Mouse (Mus musculus) forebrain, postnatal 0 days (tissue): ENCODE data around the gene Fitm1. TPM values are rescaled to one million over a fixed set of nuclear protein-coding genes. Genes with fewer than 3 reads are reported as not detected.

Source experiments
- ATAC-seq: fragments of 200-750 bp; cut with Nextera tagmentation; 2 replicates; pipeline ENCODE4 v1.8.0; 2017; ENCODE audit warnings: mild to moderate bottlenecking, moderate library complexity
- DNase-seq: peaks from one replicate; pipeline ENCODE4 v3.0.0-alpha.2; 2015
- H3K27ac ChIP-seq: fragments of 300-500 bp; sonication (generic); 2 replicates; pipeline ENCODE4 v1.5.1; 2014; ENCODE audit warnings: low read depth, mild to moderate bottlenecking, antibody characterized with exemption, low read length, moderate library complexity, mixed read lengths
- H3K27me3 ChIP-seq: fragments of 300-500 bp; sonication (generic); 2 replicates; pipeline ENCODE4 v1.6.1; 2014; ENCODE audit warnings: mild to moderate bottlenecking, low read length, mixed read lengths; ENCODE audit not compliant: insufficient read depth
- H3K36me3 ChIP-seq: fragments of 300-500 bp; sonication (generic); 2 replicates; pipeline ENCODE4 v1.6.1; 2014; ENCODE audit warnings: mild to moderate bottlenecking, moderate library complexity; ENCODE audit not compliant: insufficient read depth
- H3K4me1 ChIP-seq: fragments of 300-500 bp; sonication (generic); 2 replicates; pipeline ENCODE4 v1.6.1; 2014; ENCODE audit warnings: antibody characterized with exemption; ENCODE audit not compliant: insufficient read depth
- H3K4me2 ChIP-seq: fragments of 300-500 bp; sonication (generic); 2 replicates; pipeline ENCODE4 v1.6.1; 2014; ENCODE audit warnings: low read depth, mild to moderate bottlenecking, moderate library complexity
- H3K4me3 ChIP-seq: fragments of 300-500 bp; sonication (generic); 2 replicates; pipeline ENCODE4 v1.5.1; 2014; ENCODE audit warnings: low read depth, low read length, mixed read lengths
- H3K9ac ChIP-seq: fragments of 300-500 bp; sonication (generic); 2 replicates; pipeline ENCODE4 v1.6.1; 2014; ENCODE audit warnings: mild to moderate bottlenecking
- H3K9me3 ChIP-seq: fragments of 300-500 bp; sonication (generic); 2 replicates; pipeline ENCODE4 v1.6.1; 2016; ENCODE audit warnings: low read length
- CTCF ChIP-seq: sonication (generic); IDR thresholded peaks from 2 replicates; pipeline ENCODE4 v1.5.1; 2016; ENCODE audit warnings: antibody characterized with exemption, control low read depth, low read depth
- WGBS: fragments of 180-500 bp; shearing (Covaris S2); extraction: QIAGEN DNeasy Blood & Tissue Kit; methylation state at CpG from one replicate; pipeline ENCODE4 v1.1.7; 2014; 5-methylcytosine and 5-hydroxymethylcytosine counted together
- polyA plus RNA-seq: library from polyadenylated mRNA; unstranded; fragments of >200 nt; fragmentation: Nextera tagmentation; extraction: Ambion mirVana; gene quantifications from 2 replicates; pipeline ENCODE4 v1.2.1, GENCODE M21; 2015
- total RNA-seq: library from RNA; depleted of rRNA; stranded (reverse); fragments of >200 nt; gene quantifications from 2 replicates; pipeline ENCODE4 v1.2.3, GENCODE M21; 2014; rRNA removed

Gene Fitm1
- total RNA-seq (0.23 TPM in 1 of 2 replicates, not detected in the other), polyA plus RNA-seq (0.20 and 0.22 TPM in 2 replicates)

DNA sequence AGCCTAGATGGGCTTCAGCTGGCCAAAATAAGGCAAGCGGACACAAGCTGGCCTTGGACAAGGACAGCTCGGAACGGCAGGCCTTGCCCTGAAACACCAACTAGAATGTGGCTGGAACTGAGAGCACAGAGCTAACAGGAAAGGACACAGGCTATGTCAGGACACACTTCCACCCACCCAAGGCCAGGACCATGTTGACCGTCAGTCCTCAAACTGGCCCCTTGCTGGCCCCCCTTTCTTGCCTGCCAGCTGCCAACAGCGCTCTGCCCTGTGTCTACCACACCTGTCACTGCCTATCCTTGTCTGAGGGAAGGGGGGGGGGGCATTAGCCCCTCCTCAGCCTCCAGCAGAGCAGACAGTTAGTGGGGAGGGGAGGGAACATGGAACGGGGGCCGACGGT lies at the start of gene Fitm1:
Gene Fitm1 (plus strand): TSS at position 316 of the 400 bp plus-strand sequence.
- no peaks in the 10 kb centered on the region; the same call in 1 of the 2 replicates for H3K4me1 ChIP-seq
- DNase-seq (no peak), ATAC-seq (no peak)
- H3K4me3 ChIP-seq, result no peak within 1 kb of the TSS
- H3K9me3 ChIP-seq, result no peaks in the 10 kb centered on the region
- H3K27me3 ChIP-seq, result no peaks in the 10 kb centered on the region
- 81% methylated on average over 8 of the region's 8 CpGs for WGBS
- no peak for TF ChIP-seq CTCF
- no peak within 1 kb of the TSS for H3K27ac ChIP-seq
- peaks cover 6% of the 10 kb centered on the region; the same call in 1 of the 2 replicates for H3K36me3 ChIP-seq
- H3K4me2 ChIP-seq, result no peak within 1 kb of the TSS
- no peak within 1 kb of the TSS for H3K9ac ChIP-seq

DNA sequence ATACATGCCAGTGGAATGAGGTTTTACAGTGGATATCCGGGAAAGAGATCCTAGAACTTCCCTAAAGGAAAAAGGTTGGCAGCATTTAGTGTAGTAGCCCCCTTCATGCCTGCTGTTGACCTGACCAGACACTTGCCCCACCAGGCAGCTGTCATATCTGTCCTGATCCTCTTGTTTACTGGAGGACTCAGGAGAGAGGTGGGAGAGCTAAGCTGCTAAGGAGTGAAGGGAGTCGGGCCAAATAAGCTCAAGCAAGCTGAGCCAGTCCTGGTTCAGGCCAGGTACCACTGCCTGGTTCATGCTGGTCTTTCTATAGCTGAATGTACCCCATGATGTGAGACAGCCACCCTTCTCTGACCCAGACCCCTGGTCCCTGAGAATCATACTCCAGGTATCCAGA lies 48.7 kb upstream of the Fitm1 start:
- H3K36me3 ChIP-seq, result no peaks in the 10 kb centered on the region
- no peak overlapping the region for H3K9ac ChIP-seq
- TF ChIP-seq CTCF, result no peak
- ATAC-seq (no peak), DNase-seq (no peak)
- no peak overlapping the region for H3K27ac ChIP-seq
- H3K27me3 ChIP-seq, result no peaks in the 10 kb centered on the region
- H3K4me2 ChIP-seq, result no peak overlapping the region
- 88% methylated on average over 2 of the region's 2 CpGs for WGBS
- no peaks in the 10 kb centered on the region for H3K9me3 ChIP-seq
- H3K4me3 ChIP-seq, result no peak overlapping the region
- H3K4me1 ChIP-seq, result no peaks in the 10 kb centered on the region

GRCm38 (mm10) chr14:55527940-55528339 lies 47.5 kb upstream of the Fitm1 start:
- TF ChIP-seq CTCF, result peak; percentile 60
- no peaks in the 10 kb centered on the region for H3K9me3 ChIP-seq
- no peak overlapping the region for H3K4me3 ChIP-seq
- H3K4me2 ChIP-seq, result no peak overlapping the region
- no peak overlapping the region for H3K27ac ChIP-seq
- H3K27me3 ChIP-seq, result no peaks in the 10 kb centered on the region
- H3K36me3 ChIP-seq, result no peaks in the 10 kb centered on the region
- ATAC-seq (no peak), DNase-seq (peak; percentile 56)
- H3K4me1 ChIP-seq, result no peaks in the 10 kb centered on the region
- WGBS, result 15% methylated on average over 3 of the region's 3 CpGs
- H3K9ac ChIP-seq, result no peak overlapping the region

DNA sequence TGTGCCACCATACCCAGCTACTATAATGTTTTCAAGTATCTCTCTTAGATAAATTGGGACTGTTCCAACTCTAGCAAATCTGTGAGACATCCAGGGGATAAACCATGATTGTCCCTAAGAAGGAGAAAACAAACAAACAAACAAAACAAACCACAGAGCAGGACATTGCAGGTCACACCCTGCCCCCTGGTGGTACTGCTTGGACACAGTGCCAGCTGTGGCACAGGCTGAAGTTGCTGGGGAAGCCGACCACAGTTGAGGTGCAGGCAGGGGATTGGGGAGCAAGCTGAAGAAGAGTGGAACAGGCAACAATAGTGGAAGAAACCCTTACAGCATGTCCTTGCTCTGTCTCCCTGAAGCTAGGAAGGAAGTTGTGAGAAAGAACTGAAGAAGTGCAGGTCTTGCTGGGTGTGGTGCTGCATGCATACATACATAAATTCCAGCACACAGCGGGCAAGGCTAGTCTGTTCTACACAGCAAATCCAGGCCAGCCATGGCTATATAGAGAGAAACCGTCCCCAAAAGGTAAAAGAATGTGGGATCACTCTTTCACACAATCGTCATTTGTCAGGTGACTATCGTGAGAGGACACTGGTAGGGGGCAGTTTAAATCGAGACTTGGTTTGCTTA lies 39.2 kb upstream of the Fitm1 start:
- Histone ChIP-seq H3K27me3 (no peaks in the 10 kb centered on the region), H3K36me3 (no peaks in the 10 kb centered on the region), H3K27ac (no peak overlapping the region), H3K4me1 (peaks cover 4% of the 10 kb centered on the region; the same call in 1 of the 2 replicates), H3K9me3 (no peaks in the 10 kb centered on the region), H3K4me2 (no peak overlapping the region), H3K4me3 (no peak overlapping the region), H3K9ac (no peak overlapping the region)
- TF ChIP-seq CTCF, result peak; percentile 75
- 54% methylated on average over 6 of the region's 6 CpGs for WGBS
- ATAC-seq (no peak), DNase-seq (no peak)

GRCm38 (mm10) chr14:55540067-55540786 lies 35.2 kb upstream of the Fitm1 start, which contains the start of gene Pck2:
Pck2 (plus strand) TSS chr14:55540266.
- Histone ChIP-seq H3K9ac (peak within 1 kb of the TSS; percentile 77), H3K27ac (peak within 1 kb of the TSS; percentile 85), H3K4me3 (peak within 1 kb of the TSS; percentile 59), H3K27me3 (no peaks in the 10 kb centered on the region), H3K36me3 (peaks cover 5% of the 10 kb centered on the region; the same call in 1 of the 2 replicates), H3K4me1 (peaks cover 11% of the 10 kb centered on the region), H3K4me2 (peak within 1 kb of the TSS; percentile 88), H3K9me3 (no peaks in the 10 kb centered on the region)
- peak; percentile 89 for ATAC-seq
- DNase-seq, result peak; percentile 69
- 2% methylated on average over 32 of the region's 32 CpGs for WGBS
- TF ChIP-seq CTCF, result 0 out of 2 replicates have a peak, but pooled peaks have one; percentile 6

DNA sequence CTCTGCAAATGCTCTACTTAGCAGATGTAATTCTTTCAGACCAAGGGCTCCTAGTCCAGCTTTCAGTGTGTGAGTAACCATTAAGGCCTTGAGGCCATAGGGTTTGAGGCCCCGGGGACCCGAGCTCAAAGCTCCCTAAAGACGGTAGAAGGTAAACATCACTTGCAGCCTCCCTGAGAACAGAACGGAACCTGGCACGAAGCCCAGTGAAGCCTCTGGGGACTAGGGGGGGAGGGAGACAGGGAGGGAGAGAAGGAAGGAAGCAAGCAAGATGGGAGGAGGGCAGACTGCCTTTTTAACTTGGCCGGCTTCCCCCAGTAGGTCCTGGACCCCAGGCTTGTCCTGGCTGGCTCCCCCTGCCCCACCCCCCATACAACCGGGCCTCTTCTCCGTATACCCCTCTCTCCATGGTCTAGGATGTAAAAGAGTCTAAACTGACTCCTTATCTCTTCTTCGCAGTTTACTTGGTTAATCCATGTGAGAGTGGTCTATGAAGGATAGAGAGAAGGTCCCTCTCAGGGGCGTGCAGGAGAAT lies 34.6 kb upstream of the Fitm1 start:
- Histone ChIP-seq H3K36me3 (peaks cover 7% of the 10 kb centered on the region; the same call in 1 of the 2 replicates), H3K27ac (peak overlapping the region; percentile 85), H3K4me2 (peak overlapping the region; percentile 88), H3K4me3 (peak overlapping the region; percentile 59), H3K27me3 (no peaks in the 10 kb centered on the region), H3K9ac (peak overlapping the region; percentile 77), H3K9me3 (no peaks in the 10 kb centered on the region), H3K4me1 (peaks cover 11% of the 10 kb centered on the region)
- 5% methylated on average over 10 of the region's 10 CpGs for WGBS
- ATAC-seq (peak; percentile 54), DNase-seq (peak; percentile 84)
- no peak for TF ChIP-seq CTCF
